Mouse (Mus musculus) midbrain, embryonic 10.5 days (tissue): ENCODE measurements around the gene Trpm3. TPM values are rescaled to one million over a fixed set of nuclear protein-coding genes. Genes with fewer than 3 reads are reported as not detected.

Experiments
- DNase-seq: peaks from one replicate; pipeline ENCODE4 v3.0.0-alpha.2; 2017; ENCODE audit warnings: low spot score
- H3K27ac ChIP-seq: fragments of 300-500 bp; sonication (generic); replicated peaks from 2 replicates; pipeline ENCODE4 v1.5.1; 2016; ENCODE audit warnings: mild to moderate bottlenecking
- H3K27me3 ChIP-seq: fragments of 300-500 bp; sonication (generic); 2 replicates; pipeline ENCODE4 v1.6.1; 2016; ENCODE audit warnings: low read depth, mild to moderate bottlenecking; ENCODE audit not compliant: poor library complexity, severe bottlenecking
- H3K36me3 ChIP-seq: fragments of 300-500 bp; sonication (generic); 2 replicates; pipeline ENCODE4 v1.6.1; 2016; ENCODE audit warnings: mild to moderate bottlenecking, moderate library complexity
- H3K4me1 ChIP-seq: fragments of 300-500 bp; sonication (generic); 2 replicates; pipeline ENCODE4 v1.6.1; 2016
- H3K4me3 ChIP-seq: fragments of 300-500 bp; sonication (generic); 2 replicates; pipeline ENCODE4 v1.5.1; 2016; ENCODE audit warnings: mild to moderate bottlenecking, moderate library complexity
- H3K9me3 ChIP-seq: fragments of 300-500 bp; sonication (generic); replicated peaks from 2 replicates; pipeline ENCODE4 v1.6.1; 2016; ENCODE audit warnings: mild to moderate bottlenecking
- WGBS: fragments of 180-500 bp; shearing (Covaris S2); methylation state at CpG from one replicate; pipeline ENCODE4 v1.1.7; 2016; 5-methylcytosine and 5-hydroxymethylcytosine counted together
- polyA plus RNA-seq: library from polyadenylated mRNA; unstranded; fragments of >200 nt; fragmentation: Nextera tagmentation; extraction: Ambion mirVana; gene quantifications from 2 replicates; pipeline ENCODE4 v1.2.1, GENCODE M21; 2016

Trpm3 gene
- polyA plus RNA-seq, 1 experiment from 2014 or later: 4.4 TPM

DNA sequence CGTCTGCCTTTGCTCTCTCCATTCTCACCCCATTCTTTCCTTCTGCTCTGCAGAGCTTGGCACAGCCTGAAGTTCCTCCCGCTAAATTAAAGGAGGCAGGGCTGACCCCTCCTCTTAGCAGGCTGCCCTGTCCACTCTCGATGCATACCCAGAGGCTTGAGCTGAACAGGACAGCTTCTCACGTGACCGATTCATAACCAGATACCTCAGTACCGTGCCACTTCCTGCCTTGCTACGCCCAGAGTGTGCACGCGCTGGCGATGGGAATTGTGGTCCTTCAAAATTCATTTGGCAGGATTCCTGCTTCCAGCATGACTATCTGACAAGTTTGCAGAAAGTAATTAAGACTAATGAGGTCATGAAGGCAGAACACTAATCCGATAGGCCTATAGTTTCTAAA is 433.6 kb downstream of the Trpm3 start:
- H3K4me1 ChIP-seq: no peaks in the 10 kb centered on the region
- H3K4me3 ChIP-seq: no peak overlapping the region
- no peak overlapping the region for H3K27ac ChIP-seq
- DNase-seq: no peak
- H3K36me3 ChIP-seq: no peaks in the 10 kb centered on the region
- no peaks in the 10 kb centered on the region for H3K27me3 ChIP-seq
- WGBS: 84% methylated on average over 11 of the region's 11 CpGs
- no peaks in the 10 kb centered on the region for H3K9me3 ChIP-seq

DNA sequence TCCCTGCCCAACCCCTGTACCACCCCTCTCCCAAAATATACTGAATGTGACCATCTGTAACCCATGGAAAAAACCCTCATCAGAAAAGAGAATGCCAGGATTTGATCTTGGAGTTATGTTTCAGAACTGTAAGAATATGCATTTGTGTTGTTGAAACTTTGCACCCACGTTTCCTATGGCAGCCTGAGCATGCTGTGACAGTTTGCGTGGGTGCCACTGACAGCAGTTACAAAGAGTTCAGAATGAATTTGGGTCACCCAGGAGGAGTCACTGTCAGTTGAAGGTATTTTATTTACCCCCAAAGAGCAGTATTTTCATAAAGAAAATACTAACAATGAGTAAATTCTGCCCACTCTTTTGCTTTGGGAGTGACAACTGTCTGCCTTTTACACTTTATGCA is 434.0 kb downstream of the Trpm3 start:
- 89% methylated on average over 2 of the region's 2 CpGs for WGBS
- Histone ChIP-seq H3K4me3 (no peak overlapping the region), H3K27ac (no peak overlapping the region), H3K27me3 (no peaks in the 10 kb centered on the region), H3K36me3 (no peaks in the 10 kb centered on the region), H3K4me1 (no peaks in the 10 kb centered on the region), H3K9me3 (no peaks in the 10 kb centered on the region)
- no peak for DNase-seq

DNA sequence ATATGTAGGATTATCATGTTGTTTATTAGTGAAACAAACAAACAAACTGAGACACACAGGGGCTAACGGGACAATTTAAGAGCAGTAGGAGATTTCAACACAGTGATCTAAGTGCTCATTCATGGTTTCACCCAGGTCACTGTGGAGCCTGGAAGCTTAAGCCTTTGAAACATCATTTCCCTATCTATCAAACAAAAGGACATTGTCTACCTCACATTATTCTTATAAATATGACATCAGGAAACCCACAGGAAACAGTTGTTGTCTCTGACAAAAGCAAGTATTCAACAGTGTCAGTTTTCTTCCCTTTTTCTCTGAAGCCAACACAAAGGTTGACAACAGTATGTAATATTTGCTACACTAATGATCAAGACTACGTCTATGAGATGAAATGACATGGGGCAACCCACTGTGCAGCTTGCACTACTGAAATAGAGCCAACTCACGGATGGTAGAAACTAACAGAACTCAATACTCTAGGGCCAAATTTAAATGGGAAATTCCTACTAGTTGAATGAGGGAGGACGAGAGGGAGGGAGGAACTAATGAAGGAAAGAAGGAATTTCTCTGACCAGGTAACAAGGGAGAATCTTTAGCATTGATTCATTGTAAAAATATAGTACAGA is 443.4 kb downstream of the Trpm3 start:
- 81% methylated on average over 4 of the region's 4 CpGs for WGBS
- H3K4me1 ChIP-seq: no peaks in the 10 kb centered on the region
- H3K27me3 ChIP-seq: no peaks in the 10 kb centered on the region
- no peak for DNase-seq
- no peak overlapping the region for H3K4me3 ChIP-seq
- H3K27ac ChIP-seq: no peak overlapping the region
- H3K36me3 ChIP-seq: no peaks in the 10 kb centered on the region
- no peaks in the 10 kb centered on the region for H3K9me3 ChIP-seq

DNA sequence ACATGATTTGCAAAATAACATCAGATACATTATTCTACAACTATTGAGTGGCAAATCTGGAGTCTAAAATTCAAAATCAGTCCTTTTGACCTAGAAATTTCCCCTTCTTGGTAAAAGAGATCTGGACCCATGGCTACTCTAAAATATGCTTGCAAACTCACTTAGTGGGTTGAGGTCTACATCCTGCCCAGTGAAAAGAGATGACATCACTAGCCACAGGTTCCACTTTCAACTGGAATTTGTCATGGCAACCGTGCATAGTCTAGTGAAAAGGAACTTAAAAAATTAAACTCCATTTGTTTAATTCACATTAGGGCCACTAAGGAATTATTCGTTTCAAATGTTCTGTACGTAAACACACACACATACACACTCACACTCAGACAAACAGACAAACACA is 455.6 kb downstream of the Trpm3 start:
- no peak for DNase-seq
- Histone ChIP-seq H3K36me3 (no peaks in the 10 kb centered on the region), H3K9me3 (no peaks in the 10 kb centered on the region), H3K4me1 (no peaks in the 10 kb centered on the region), H3K27me3 (0 out of 2 replicates have a peak, but pooled peaks cover 6% of the 10 kb centered on the region), H3K27ac (no peak overlapping the region), H3K4me3 (no peak overlapping the region)
- WGBS: 89% methylated on average over 3 of the region's 3 CpGs

DNA sequence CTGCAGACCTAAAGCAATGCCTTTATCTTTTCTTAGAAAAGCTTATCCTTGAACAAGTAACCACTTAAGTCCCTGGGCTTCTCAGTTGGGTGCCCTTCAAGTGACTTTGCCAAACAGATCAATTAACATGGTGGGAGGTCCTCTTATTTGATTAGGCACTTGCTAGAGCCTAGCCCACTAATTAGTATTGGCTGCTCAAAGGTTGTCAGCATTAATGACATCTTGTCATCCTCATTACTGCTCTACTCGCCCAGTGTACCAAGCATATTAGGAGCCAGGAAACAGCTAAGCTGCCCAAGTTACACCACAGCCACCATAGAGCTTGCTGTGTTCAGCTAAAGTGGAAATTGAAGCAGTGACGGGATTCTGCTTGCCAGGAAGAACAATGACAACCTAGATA is 456.4 kb downstream of the Trpm3 start:
- H3K4me3 ChIP-seq: no peak overlapping the region
- WGBS: 36% methylated on average over 2 of the region's 2 CpGs

DNA sequence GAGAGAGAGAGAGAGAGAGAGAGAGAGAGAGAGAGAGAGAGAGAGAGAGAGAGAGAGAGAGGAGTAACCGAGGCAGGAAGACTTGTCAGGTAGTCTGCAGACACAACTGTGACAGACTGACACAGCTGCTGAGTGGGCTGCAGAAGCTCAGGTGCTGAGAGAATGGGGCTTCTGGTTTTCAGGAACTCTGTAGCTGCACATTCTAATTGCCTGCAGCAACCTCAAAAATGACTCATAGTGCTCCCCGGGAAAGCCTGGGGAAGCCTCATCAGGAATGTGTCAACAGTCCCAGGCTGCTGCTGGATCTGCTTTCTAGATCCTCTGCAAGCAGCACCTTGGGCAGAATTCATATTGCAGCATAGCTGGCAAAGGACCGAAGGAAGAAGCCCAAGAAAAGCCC is 457.9 kb downstream of the Trpm3 start:
- Histone ChIP-seq H3K4me1 (no peaks in the 10 kb centered on the region), H3K36me3 (no peaks in the 10 kb centered on the region), H3K27me3 (0 out of 2 replicates have a peak, but pooled peaks cover 6% of the 10 kb centered on the region), H3K9me3 (no peaks in the 10 kb centered on the region), H3K4me3 (no peak overlapping the region), H3K27ac (no peak overlapping the region)
- DNase-seq: no peak
- WGBS: 84% methylated on average over 3 of the region's 3 CpGs

More for the DNA sequence above, 456.4 kb downstream of the Trpm3 start:
- Histone ChIP-seq H3K36me3 (no peaks in the 10 kb centered on the region), H3K9me3 (no peaks in the 10 kb centered on the region), H3K4me1 (no peaks in the 10 kb centered on the region), H3K27ac (no peak overlapping the region), H3K27me3 (0 out of 2 replicates have a peak, but pooled peaks cover 6% of the 10 kb centered on the region)
- DNase-seq: no peak

DNA sequence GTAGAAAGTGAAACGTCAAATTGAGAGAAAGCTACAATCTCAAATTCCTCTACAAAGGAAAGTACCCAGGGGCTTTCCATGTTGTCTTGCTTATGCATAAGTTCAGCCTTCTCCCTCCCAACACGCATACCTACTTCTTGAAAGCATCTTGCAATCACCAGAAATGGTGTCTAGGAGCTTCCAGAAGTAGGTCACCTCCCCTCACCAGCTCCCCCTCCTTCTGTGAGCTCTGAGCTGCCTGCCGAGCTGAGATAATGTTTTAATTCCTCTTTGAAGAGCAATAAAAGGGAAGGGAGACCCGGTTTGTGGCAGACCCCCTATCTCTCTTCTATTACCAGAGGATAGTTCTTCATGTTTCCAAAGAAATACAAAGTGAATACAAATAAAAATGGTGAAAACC is 465.5 kb downstream of the Trpm3 start:
- no peak overlapping the region for H3K4me3 ChIP-seq
- no peak for DNase-seq
- H3K36me3 ChIP-seq: no peaks in the 10 kb centered on the region
- no peaks in the 10 kb centered on the region for H3K9me3 ChIP-seq
- no peak overlapping the region for H3K27ac ChIP-seq
- WGBS: 38% methylated on average over 4 of the region's 4 CpGs
- H3K4me1 ChIP-seq: 0 out of 2 replicates have a peak, but pooled peaks cover 2% of the 10 kb centered on the region
- H3K27me3 ChIP-seq: no peaks in the 10 kb centered on the region

DNA sequence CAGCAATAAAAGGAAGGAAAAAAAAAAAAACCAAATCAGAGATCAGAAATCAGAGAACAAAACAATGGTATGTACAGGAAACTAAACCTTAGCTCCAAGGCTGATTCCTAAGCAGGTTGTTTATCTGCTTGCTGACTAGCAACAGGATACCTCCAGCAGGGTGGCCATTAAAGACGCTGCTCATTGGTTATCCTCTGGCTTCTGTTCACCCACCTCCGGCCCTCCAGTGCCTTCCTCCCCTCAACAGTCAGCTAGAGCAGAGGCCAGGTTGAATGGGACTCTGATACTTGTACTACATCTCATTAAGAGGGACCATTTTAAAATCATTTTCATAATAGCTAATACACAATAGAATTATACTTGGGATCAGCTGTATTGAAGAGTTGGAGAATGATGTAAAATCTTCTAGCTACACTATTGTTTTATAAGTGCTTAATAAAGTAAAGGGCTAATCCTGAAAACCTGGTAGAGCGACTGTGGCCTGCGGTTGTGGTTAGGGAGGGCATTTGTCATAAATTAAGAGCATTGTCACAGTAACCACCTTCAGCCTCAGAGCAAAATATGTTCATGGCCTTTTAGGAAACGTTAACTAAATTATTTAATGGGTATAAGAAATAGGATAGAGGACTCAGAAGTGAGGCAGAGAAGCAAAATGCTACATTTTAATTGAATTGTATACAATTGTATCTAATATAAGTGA is 469.3 kb downstream of the Trpm3 start:
- 75% methylated on average over 5 of the region's 5 CpGs for WGBS
- H3K9me3 ChIP-seq: no peaks in the 10 kb centered on the region

DNA sequence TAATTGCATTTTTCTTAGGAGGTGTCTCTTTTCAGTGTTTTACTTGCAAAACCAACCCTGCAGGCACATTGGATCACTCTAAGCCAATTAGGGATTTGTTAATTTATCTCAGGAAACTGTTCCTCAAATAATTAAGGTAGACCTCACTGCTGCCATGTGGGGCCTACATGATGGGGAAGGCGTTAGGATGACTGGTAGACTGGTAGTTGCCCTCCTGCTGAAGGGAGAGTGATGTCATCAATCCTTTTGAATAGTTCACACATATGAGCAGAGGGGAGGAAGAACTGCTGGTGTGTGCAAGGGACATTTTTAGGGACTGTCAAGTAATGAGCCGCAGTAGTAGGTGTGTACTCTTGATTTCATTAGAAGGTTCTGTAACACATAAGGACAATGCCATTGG is 472.8 kb downstream of the Trpm3 start:
- Histone ChIP-seq H3K4me3 (no peak overlapping the region), H3K9me3 (no peaks in the 10 kb centered on the region), H3K4me1 (no peaks in the 10 kb centered on the region), H3K27me3 (no peaks in the 10 kb centered on the region), H3K36me3 (no peaks in the 10 kb centered on the region), H3K27ac (no peak overlapping the region)
- DNase-seq: no peak
- 92% methylated on average over 2 of the region's 2 CpGs for WGBS

More for the DNA sequence above, 469.3 kb downstream of the Trpm3 start:
- no peaks in the 10 kb centered on the region for H3K27me3 ChIP-seq
- H3K4me1 ChIP-seq: 0 out of 2 replicates have a peak, but pooled peaks cover 2% of the 10 kb centered on the region
- H3K27ac ChIP-seq: no peak overlapping the region
- no peak for DNase-seq
- no peaks in the 10 kb centered on the region for H3K36me3 ChIP-seq
- H3K4me3 ChIP-seq: no peak overlapping the region

DNA sequence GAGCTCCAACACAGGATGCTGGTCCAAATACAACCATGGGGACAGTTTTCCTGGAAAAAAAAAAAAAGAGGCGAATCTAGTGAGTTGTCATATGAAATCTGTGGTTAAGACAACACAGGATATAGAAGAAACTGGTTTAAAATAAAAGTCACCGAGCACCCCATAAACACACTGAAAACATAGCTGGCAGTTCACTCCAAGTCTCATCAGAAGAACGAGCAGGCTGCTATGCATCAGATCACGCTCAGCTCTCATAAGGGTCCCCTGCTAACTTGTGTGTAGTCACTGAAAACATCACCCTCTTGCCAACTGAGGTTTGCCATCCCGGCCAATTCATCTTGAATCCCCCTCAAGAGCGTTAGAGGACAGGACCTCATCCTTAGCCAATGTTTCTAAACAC is 476.5 kb downstream of the Trpm3 start:
- 89% methylated on average over 6 of the region's 6 CpGs for WGBS
- Histone ChIP-seq H3K27me3 (no peaks in the 10 kb centered on the region), H3K27ac (no peak overlapping the region), H3K9me3 (no peaks in the 10 kb centered on the region), H3K4me1 (no peaks in the 10 kb centered on the region), H3K36me3 (no peaks in the 10 kb centered on the region), H3K4me3 (no peak overlapping the region)
- no peak for DNase-seq

DNA sequence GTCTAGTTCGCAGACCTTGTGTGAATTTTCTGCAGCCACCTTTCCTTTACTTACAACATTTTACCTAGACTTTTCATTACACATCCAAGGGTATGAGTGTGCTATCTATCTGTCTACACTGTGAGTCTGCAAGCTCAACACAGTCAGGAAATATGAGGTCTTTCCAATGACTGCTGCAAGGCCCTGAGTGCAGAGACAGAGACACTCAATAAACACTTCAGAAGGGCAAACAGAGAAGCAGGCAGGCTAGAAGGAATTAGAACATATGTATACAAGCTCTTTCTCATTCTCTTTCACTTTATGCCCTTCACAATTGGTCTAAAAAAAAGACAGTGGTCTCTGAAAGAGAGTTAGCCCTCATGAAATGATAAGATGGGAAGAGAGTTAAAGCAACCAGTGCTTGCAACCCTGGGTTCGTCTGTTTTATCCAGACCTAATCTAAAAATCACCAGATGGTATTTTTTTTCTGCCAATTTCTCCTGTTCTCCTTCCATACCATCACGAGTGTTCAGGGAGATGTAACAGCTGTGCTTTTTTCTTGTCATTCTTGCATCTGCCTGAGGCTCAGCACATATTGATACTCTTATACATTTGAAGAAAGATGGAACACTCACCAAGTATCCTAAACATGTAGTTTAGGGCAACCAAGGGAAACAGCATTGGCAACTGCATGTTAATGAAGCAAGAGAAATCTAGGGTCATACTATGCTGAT is 486.1 kb downstream of the Trpm3 start:
- 82% methylated on average over 3 of the region's 3 CpGs for WGBS
- Histone ChIP-seq H3K36me3 (no peaks in the 10 kb centered on the region), H3K9me3 (no peaks in the 10 kb centered on the region), H3K4me3 (no peak overlapping the region), H3K4me1 (no peaks in the 10 kb centered on the region), H3K27me3 (no peaks in the 10 kb centered on the region), H3K27ac (no peak overlapping the region)
- DNase-seq: no peak

DNA sequence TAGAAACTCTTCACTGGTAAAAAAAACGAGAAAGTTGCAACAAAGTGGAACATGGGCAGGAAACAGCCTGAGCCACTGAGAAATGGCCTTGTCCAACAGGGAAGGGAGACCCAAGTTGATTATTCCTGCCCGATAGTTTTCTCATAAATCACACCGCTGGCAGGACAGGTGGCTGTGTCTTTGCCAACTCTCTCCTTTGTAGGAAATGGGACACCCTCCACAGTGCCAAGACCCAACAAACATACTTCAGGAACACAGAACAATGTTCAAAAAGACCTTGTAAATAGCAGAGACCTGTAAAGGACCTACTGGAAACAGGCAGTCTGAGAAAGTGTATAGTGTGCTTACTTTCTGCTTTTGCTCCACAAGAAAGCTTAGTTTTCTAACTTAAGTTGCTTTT is 490.0 kb downstream of the Trpm3 start:
- H3K36me3 ChIP-seq: no peaks in the 10 kb centered on the region
- H3K4me3 ChIP-seq: no peak overlapping the region
- H3K27ac ChIP-seq: no peak overlapping the region
- 91% methylated on average over 3 of the region's 3 CpGs for WGBS
- no peaks in the 10 kb centered on the region for H3K9me3 ChIP-seq
- DNase-seq: no peak
- H3K4me1 ChIP-seq: no peaks in the 10 kb centered on the region
- H3K27me3 ChIP-seq: no peaks in the 10 kb centered on the region

DNA sequence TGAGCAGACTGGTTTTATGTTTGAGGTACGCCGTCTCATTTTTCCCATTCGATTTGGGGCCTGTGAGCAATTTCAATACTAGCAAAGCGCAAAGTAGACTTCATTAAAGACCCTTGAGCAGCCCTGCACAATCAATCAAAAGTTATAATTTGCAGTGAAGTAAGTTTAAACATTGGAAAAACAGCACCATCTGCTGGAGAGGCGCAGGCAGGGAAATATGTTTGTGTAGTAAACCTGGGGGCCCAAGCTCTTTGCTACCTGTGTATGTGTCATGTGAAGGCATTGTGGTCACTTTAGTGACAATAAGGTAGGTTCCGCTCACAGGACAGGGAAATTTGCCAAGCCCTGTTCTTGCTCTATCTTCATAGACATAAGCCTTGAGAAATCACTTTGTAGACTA is 492.5 kb downstream of the Trpm3 start:
- H3K9me3 ChIP-seq: no peaks in the 10 kb centered on the region
- no peak overlapping the region for H3K4me3 ChIP-seq
- H3K4me1 ChIP-seq: peaks cover 9% of the 10 kb centered on the region
- 87% methylated on average over 6 of the region's 6 CpGs for WGBS
- DNase-seq: no peak
- no peaks in the 10 kb centered on the region for H3K36me3 ChIP-seq
- no peaks in the 10 kb centered on the region for H3K27me3 ChIP-seq
- no peak overlapping the region for H3K27ac ChIP-seq
